Mouse (Mus musculus) forebrain, embryonic 13.5 days (tissue): ENCODE results near the gene Poglut1. TPM values are rescaled to one million over a fixed set of nuclear protein-coding genes. Genes with fewer than 3 reads are reported as not detected.

Experiments used
- ATAC-seq: fragments of 200-750 bp; cut with Nextera tagmentation; 2 replicates; pipeline ENCODE4 v1.8.0; 2017
- H3K27ac ChIP-seq: fragments of 300-500 bp; sonication (generic); 2 replicates; pipeline ENCODE4 v1.5.1; 2015; ENCODE audit warnings: inconsistent platforms, mild to moderate bottlenecking, moderate library complexity
- H3K27me3 ChIP-seq: fragments of 300-500 bp; sonication (generic); 2 replicates; pipeline ENCODE4 v1.6.1; 2015; ENCODE audit warnings: mild to moderate bottlenecking, inconsistent platforms
- H3K36me3 ChIP-seq: fragments of 300-500 bp; sonication (generic); 2 replicates; pipeline ENCODE4 v1.6.1; 2015; ENCODE audit warnings: mild to moderate bottlenecking, inconsistent platforms; ENCODE audit not compliant: poor library complexity, severe bottlenecking
- H3K4me1 ChIP-seq: fragments of 300-500 bp; sonication (generic); 2 replicates; pipeline ENCODE4 v1.6.1; 2015; ENCODE audit warnings: inconsistent platforms
- H3K4me2 ChIP-seq: fragments of 300-500 bp; sonication (generic); 2 replicates; pipeline ENCODE4 v1.6.1; 2015; ENCODE audit warnings: inconsistent platforms, mild to moderate bottlenecking, moderate library complexity
- H3K4me3 ChIP-seq: fragments of 300-500 bp; sonication (generic); 2 replicates; pipeline ENCODE4 v1.5.1; 2015; ENCODE audit warnings: mild to moderate bottlenecking, inconsistent platforms
- H3K9ac ChIP-seq: fragments of 300-500 bp; sonication (generic); 2 replicates; pipeline ENCODE4 v1.6.1; 2015; ENCODE audit warnings: mild to moderate bottlenecking, inconsistent platforms
- H3K9me3 ChIP-seq: fragments of 300-500 bp; sonication (generic); replicated peaks from 2 replicates; pipeline ENCODE4 v1.6.1; 2016; ENCODE audit warnings: inconsistent platforms
- WGBS: fragments of 180-500 bp; shearing (Covaris S2); methylation state at CpG from one replicate; pipeline ENCODE4 v1.1.7; 2015; 5-methylcytosine and 5-hydroxymethylcytosine counted together
- polyA plus RNA-seq: library from polyadenylated mRNA; unstranded; fragments of >200 nt; fragmentation: Nextera tagmentation; extraction: Ambion mirVana; gene quantifications from 2 replicates; pipeline ENCODE4 v1.2.1, GENCODE M21; 2015

Poglut1 gene
- polyA plus RNA-seq = 63.0 and 74.8 TPM in 2 replicates

GRCm38 (mm10) chr16:38549479-38550396, at the start of gene Poglut1:
TSS of gene Poglut1 (minus strand) at chr16:38550258.
- Histone ChIP-seq H3K4me3 (peak within 1 kb of the TSS; percentile 90), H3K4me2 (peak within 1 kb of the TSS; percentile 75), H3K27me3 (peaks cover 28% of the 10 kb centered on the region), H3K9me3 (no peaks in the 10 kb centered on the region), H3K4me1 (peaks cover 18% of the 10 kb centered on the region), H3K9ac (peak within 1 kb of the TSS; percentile 96), H3K27ac (peak within 1 kb of the TSS; percentile 75), H3K36me3 (peaks cover 35% of the 10 kb centered on the region)
- 2% methylated on average over 52 of the region's 54 CpGs for WGBS
- peak; percentile 99 for ATAC-seq

- Histone ChIP-seq H3K4me1 (no peaks in the 10 kb centered on the region), H3K4me2 (no peak overlapping the region), H3K9me3 (no peaks in the 10 kb centered on the region), H3K36me3 (peaks cover 6% of the 10 kb centered on the region; the same call in 1 of the 2 replicates), H3K9ac (no peak overlapping the region), H3K27ac (no peak overlapping the region), H3K4me3 (no peak overlapping the region), H3K27me3 (no peaks in the 10 kb centered on the region)
- 81% methylated on average over 11 of the region's 11 CpGs for WGBS
- ATAC-seq = no peak
These were observed 49.1 kb upstream of the Poglut1 start for GRCm38 (mm10) chr16:38598986-38599680.

GRCm38 (mm10) chr16:38596651-38597050, 46.6 kb upstream of the Poglut1 start:
- Histone ChIP-seq H3K4me3 (no peak overlapping the region), H3K27me3 (no peaks in the 10 kb centered on the region), H3K27ac (no peak overlapping the region), H3K4me2 (no peak overlapping the region), H3K9ac (no peak overlapping the region), H3K4me1 (no peaks in the 10 kb centered on the region), H3K9me3 (no peaks in the 10 kb centered on the region), H3K36me3 (peaks cover 27% of the 10 kb centered on the region)
- no peak for ATAC-seq
- 94% methylated on average over 2 of the region's 2 CpGs for WGBS

- Histone ChIP-seq H3K4me2 (no peak overlapping the region), H3K36me3 (peaks cover 32% of the 10 kb centered on the region), H3K27ac (no peak overlapping the region), H3K4me3 (no peak overlapping the region), H3K9me3 (no peaks in the 10 kb centered on the region), H3K4me1 (no peaks in the 10 kb centered on the region), H3K9ac (no peak overlapping the region), H3K27me3 (no peaks in the 10 kb centered on the region)
- no peak for ATAC-seq
- 81% methylated on average over 2 of the region's 2 CpGs for WGBS
These were observed 46.0 kb upstream of the Poglut1 start for GRCm38 (mm10) chr16:38596099-38596498.

- Histone ChIP-seq H3K27me3 (no peaks in the 10 kb centered on the region), H3K4me3 (no peak overlapping the region), H3K9me3 (no peaks in the 10 kb centered on the region), H3K4me1 (no peaks in the 10 kb centered on the region), H3K4me2 (no peak overlapping the region), H3K36me3 (peaks cover 41% of the 10 kb centered on the region), H3K27ac (no peak overlapping the region), H3K9ac (no peak overlapping the region)
- ATAC-seq = no peak
- WGBS = 81% methylated on average over 1 of the region's 1 CpGs
These were observed 44.4 kb upstream of the Poglut1 start for GRCm38 (mm10) chr16:38594435-38594834.

GRCm38 (mm10) chr16:38592946-38593345, 42.9 kb upstream of the Poglut1 start:
- no peak for ATAC-seq
- H3K4me1 ChIP-seq = no peaks in the 10 kb centered on the region
- H3K9me3 ChIP-seq = no peaks in the 10 kb centered on the region
- H3K4me2 ChIP-seq = no peak overlapping the region
- no peak overlapping the region for H3K27ac ChIP-seq
- H3K4me3 ChIP-seq = no peak overlapping the region
- no peak overlapping the region for H3K9ac ChIP-seq
- H3K36me3 ChIP-seq = peaks cover 56% of the 10 kb centered on the region
- WGBS = 95% methylated on average over 4 of the region's 4 CpGs
- no peaks in the 10 kb centered on the region for H3K27me3 ChIP-seq

- no peak overlapping the region for H3K27ac ChIP-seq
- peak; percentile 82 for ATAC-seq
- 80% methylated on average over 12 of the region's 12 CpGs for WGBS
- no peak overlapping the region for H3K9ac ChIP-seq
- H3K9me3 ChIP-seq = no peaks in the 10 kb centered on the region
- H3K4me3 ChIP-seq = no peak overlapping the region
- no peaks in the 10 kb centered on the region for H3K27me3 ChIP-seq
- H3K36me3 ChIP-seq = peaks cover 64% of the 10 kb centered on the region
- no peak overlapping the region for H3K4me2 ChIP-seq
- H3K4me1 ChIP-seq = no peaks in the 10 kb centered on the region
These were observed 42.1 kb upstream of the Poglut1 start for GRCm38 (mm10) chr16:38592026-38592678.

GRCm38 (mm10) chr16:38591506-38591905, 41.4 kb upstream of the Poglut1 start:
- H3K9ac ChIP-seq = no peak overlapping the region
- ATAC-seq = no peak
- no peaks in the 10 kb centered on the region for H3K9me3 ChIP-seq
- no peak overlapping the region for H3K27ac ChIP-seq
- H3K4me3 ChIP-seq = no peak overlapping the region
- no peak overlapping the region for H3K4me2 ChIP-seq
- no peaks in the 10 kb centered on the region for H3K4me1 ChIP-seq
- H3K27me3 ChIP-seq = no peaks in the 10 kb centered on the region
- 90% methylated on average over 3 of the region's 3 CpGs for WGBS
- H3K36me3 ChIP-seq = peaks cover 71% of the 10 kb centered on the region

GRCm38 (mm10) chr16:38587572-38587971, 37.5 kb upstream of the Poglut1 start:
- WGBS = 92% methylated on average over 4 of the region's 4 CpGs
- Histone ChIP-seq H3K36me3 (peaks cover 91% of the 10 kb centered on the region), H3K9ac (no peak overlapping the region), H3K4me2 (no peak overlapping the region), H3K9me3 (no peaks in the 10 kb centered on the region), H3K4me1 (no peaks in the 10 kb centered on the region), H3K4me3 (no peak overlapping the region), H3K27me3 (no peaks in the 10 kb centered on the region), H3K27ac (no peak overlapping the region)
- no peak for ATAC-seq

GRCm38 (mm10) chr16:38587163-38587562, 37.1 kb upstream of the Poglut1 start:
- 88% methylated on average over 5 of the region's 5 CpGs for WGBS
- Histone ChIP-seq H3K4me3 (no peak overlapping the region), H3K36me3 (peaks cover 90% of the 10 kb centered on the region), H3K4me2 (no peak overlapping the region), H3K27me3 (no peaks in the 10 kb centered on the region), H3K4me1 (no peaks in the 10 kb centered on the region), H3K27ac (no peak overlapping the region), H3K9me3 (no peaks in the 10 kb centered on the region), H3K9ac (no peak overlapping the region)
- ATAC-seq = no peak

- WGBS = 92% methylated on average over 5 of the region's 5 CpGs
- Histone ChIP-seq H3K9ac (no peak overlapping the region), H3K27ac (no peak overlapping the region), H3K9me3 (no peaks in the 10 kb centered on the region), H3K27me3 (no peaks in the 10 kb centered on the region), H3K4me2 (no peak overlapping the region), H3K4me1 (no peaks in the 10 kb centered on the region), H3K36me3 (peaks cover 92% of the 10 kb centered on the region), H3K4me3 (no peak overlapping the region)
- no peak for ATAC-seq
These were observed 35.1 kb upstream of the Poglut1 start for GRCm38 (mm10) chr16:38585186-38585585.

- WGBS = 90% methylated on average over 7 of the region's 7 CpGs
- no peak overlapping the region for H3K27ac ChIP-seq
- H3K9ac ChIP-seq = no peak overlapping the region
- no peaks in the 10 kb centered on the region for H3K4me1 ChIP-seq
- no peaks in the 10 kb centered on the region for H3K27me3 ChIP-seq
- no peak overlapping the region for H3K4me3 ChIP-seq
- peaks cover 88% of the 10 kb centered on the region for H3K36me3 ChIP-seq
- no peak for ATAC-seq
- no peaks in the 10 kb centered on the region for H3K9me3 ChIP-seq
- H3K4me2 ChIP-seq = no peak overlapping the region
These were observed 34.7 kb upstream of the Poglut1 start for GRCm38 (mm10) chr16:38584761-38585160.
